Mouse (Mus musculus): ENCODE results near the gene Ly6g6c.
A peak's percentile ranks its signal among the peaks of the same experiment; 100 is the strongest.

Gene Ly6g6c

GRCm38 (mm10) chr17:35058911-35059892 is 6.0 kb upstream of the Ly6g6c start, which contains the start of gene Ddah2:
Ddah2 (plus strand) TSS chr17:35059035.
- DNase-seq = peak; percentile 84

GRCm38 (mm10) chr17:35060071-35060470 is 5.1 kb upstream of the Ly6g6c start:
- DNase-seq = peak; percentile 41

GRCm38 (mm10) chr17:35060737-35061297 is 4.4 kb upstream of the Ly6g6c start:
- peak; percentile 31 for DNase-seq

- DNase-seq = no peak
These were observed 3.9 kb upstream of the Ly6g6c start for GRCm38 (mm10) chr17:35061299-35061698.

GRCm38 (mm10) chr17:35063466-35063865 is 1.7 kb upstream of the Ly6g6c start:
- DNase-seq = no peak

GRCm38 (mm10) chr17:35064378-35064877 is 760 bp upstream of the Ly6g6c start:
- peak; percentile 69 for DNase-seq

GRCm38 (mm10) chr17:35066084-35066483 is 896 bp downstream of the Ly6g6c start, which contains the start of gene Mpig6b:
Mpig6b (minus strand) TSS chr17:35066184.
- no peak for DNase-seq

GRCm38 (mm10) chr17:35068213-35068914 is 3.2 kb downstream of the Ly6g6c start:
- DNase-seq = no peak

- DNase-seq = peak; percentile 84
These were observed 5.5 kb downstream of the Ly6g6c start for GRCm38 (mm10) chr17:35070556-35071229.

- DNase-seq = no peak
These were observed 6.3 kb downstream of the Ly6g6c start for GRCm38 (mm10) chr17:35071454-35071853.

GRCm38 (mm10) chr17:35074097-35074496 is 8.9 kb downstream of the Ly6g6c start:
- peak; percentile 82 for DNase-seq

- no peak for DNase-seq
These were observed 11.5 kb downstream of the Ly6g6c start, which contains the start of gene Ly6g6e for GRCm38 (mm10) chr17:35076507-35077176. Ly6g6e (plus strand) TSS chr17:35076902.

GRCm38 (mm10) chr17:35077285-35077684 is 12.1 kb downstream of the Ly6g6c start:
- no peak for DNase-seq

GRCm38 (mm10) chr17:35077786-35078233 is 12.6 kb downstream of the Ly6g6c start, which contains the start of gene Ly6g6d:
Ly6g6d (minus strand) TSS chr17:35078065.
- DNase-seq = no peak

GRCm38 (mm10) chr17:35079778-35080177 is 14.6 kb downstream of the Ly6g6c start:
- DNase-seq = no peak

GRCm38 (mm10) chr17:35080248-35080647 is 15.1 kb downstream of the Ly6g6c start:
- no peak for DNase-seq

- no peak for DNase-seq
These were observed 15.5 kb downstream of the Ly6g6c start for GRCm38 (mm10) chr17:35080710-35081109.

GRCm38 (mm10) chr17:35082841-35083576 is 17.8 kb downstream of the Ly6g6c start:
- peak; percentile 76 for DNase-seq

- DNase-seq = no peak
These were observed 18.8 kb downstream of the Ly6g6c start for GRCm38 (mm10) chr17:35083929-35084497.

- no peak for DNase-seq
These were observed 20.1 kb downstream of the Ly6g6c start, which contains the start of gene Ly6g6f for GRCm38 (mm10) chr17:35085208-35085865. Ly6g6f (minus strand) TSS chr17:35085610.
